Mouse (Mus musculus): ENCODE data around the gene Vps13d.

DNA sequence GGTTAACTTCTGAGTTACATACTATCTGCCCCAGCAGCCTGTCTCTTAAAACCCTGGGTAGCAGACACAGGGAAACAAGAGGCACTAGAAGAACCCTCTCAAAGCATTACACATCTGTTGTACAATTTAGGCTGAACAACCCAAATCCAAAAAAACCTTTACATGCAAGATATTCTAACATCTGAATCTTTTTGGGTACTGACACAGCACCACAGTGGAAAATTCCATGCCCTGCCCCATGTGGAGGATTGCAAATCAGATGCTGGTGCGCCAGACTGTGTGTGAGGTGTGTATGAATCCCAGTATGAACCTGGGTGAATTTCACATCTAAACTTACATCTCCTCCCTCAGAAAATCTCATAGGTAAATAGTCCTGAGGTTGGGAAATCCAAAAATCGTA is 174.4 kb downstream of the Vps13d start:
- TF ChIP-seq CTCF (IDR thresholded peaks at IDR 0.05; ENCODE audit: low read depth): no peak
- no peak for TF ChIP-seq EP300 (IDR thresholded peaks at IDR 0.05; ENCODE audit: low read depth)
